Mouse (Mus musculus) ovary, adult 18-20 months (tissue): ENCODE data around the gene Snx29.
A peak's percentile ranks its signal among the peaks of the same experiment; 100 is the strongest.

Experiments used
- DNase-seq: peaks from one replicate; pipeline ENCODE4 v3.0.0; 2022; ENCODE audit warnings: low spot score, mixed read lengths

Gene Snx29

GRCm38 (mm10) chr16:11688281-11689005, 365.7 kb downstream of the Snx29 start:
- no peak for DNase-seq

- DNase-seq, result no peak
These were observed 367.4 kb downstream of the Snx29 start for GRCm38 (mm10) chr16:11690097-11690496.

DNA sequence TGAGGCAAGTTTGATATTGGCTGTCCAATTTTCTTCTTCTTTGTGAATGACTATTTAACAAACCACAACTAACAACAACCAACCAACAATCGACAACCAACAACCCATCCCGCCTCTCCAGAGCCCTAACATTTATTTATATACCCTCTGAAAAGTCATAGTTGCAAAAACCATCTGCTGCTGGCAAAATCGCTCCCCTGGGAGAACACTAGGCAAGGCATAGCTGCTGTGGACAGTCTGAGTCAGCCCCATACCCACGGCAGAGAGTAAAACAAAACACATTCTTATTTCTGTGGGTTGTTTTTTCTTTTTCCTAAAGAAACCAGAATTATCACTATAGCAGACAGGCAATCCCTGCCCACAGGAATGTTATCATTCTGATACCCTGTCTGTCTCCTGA, 368.0 kb downstream of the Snx29 start:
- DNase-seq, result no peak

DNA sequence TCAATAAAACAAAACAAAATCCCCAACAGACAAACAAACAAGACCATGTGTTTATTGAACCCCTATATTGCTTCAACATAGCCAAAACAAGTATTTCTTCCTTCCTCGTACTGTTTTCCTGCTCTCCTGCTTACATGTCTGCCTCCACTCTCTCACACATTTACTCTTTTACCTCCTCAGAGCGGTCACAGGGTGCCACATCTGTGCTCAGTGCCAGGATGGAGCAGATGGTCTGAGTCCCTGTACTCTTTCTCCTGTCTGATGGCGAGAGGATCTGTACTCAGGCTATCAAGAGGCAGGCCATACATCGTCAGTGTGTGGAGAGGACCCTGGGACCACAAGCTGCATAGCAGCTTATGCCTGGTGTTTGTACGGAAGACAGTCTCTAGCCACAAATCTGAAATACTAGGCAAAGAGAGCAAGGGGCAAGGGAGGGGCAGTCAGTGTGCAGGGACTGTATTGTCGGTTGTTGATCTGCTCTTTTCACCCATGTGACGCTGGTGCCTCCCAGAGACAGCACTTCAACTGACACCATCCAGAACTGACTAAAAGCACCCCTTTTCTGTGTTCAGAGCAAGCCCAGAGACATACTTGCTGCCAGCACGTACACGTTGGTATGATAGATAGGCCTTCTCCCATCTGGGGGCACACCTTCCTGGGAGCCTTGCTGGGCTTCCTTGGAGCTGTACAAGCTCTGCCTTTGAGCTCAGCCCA, 368.9 kb downstream of the Snx29 start:
- DNase-seq, result no peak

DNA sequence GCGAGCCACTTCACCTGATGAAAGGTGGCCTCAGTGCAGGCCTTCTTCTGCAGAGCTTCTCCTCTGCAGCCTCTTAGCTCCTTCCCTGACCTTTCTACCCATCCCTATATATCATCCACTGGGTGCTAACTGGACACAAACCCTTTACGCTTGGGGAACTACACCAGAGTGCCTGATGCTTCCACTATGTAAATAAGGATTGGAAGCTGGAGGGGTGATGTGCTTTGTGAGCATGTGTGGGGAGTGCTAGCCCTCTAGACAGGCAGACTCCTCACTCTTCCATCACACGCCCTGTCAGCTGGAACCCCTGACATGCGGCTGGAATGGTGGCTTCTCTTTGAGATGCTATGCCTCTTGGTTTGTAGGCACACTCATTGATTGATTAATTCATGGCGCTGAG, 370.0 kb downstream of the Snx29 start:
- no peak for DNase-seq

GRCm38 (mm10) chr16:11694386-11694785, 371.7 kb downstream of the Snx29 start:
- no peak for DNase-seq

DNA sequence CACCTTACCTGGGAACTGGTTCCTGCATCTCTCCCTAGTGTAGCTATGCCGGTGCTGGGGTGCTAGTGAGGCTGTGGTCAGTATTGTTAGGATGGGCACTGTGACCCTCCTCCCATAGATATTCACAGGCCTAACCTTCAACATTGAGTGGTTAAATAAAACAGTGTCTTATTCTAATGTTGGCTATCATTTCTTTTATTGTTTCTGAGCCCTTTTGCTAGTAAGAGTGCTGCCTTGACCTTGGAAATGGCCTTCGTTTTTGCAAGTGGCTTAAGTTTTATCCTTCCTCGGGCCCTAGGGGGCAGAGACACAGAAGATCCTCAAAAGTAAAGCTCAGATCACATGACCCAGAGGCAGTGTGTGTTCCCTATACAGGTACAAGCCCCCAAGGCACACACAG, 374.1 kb downstream of the Snx29 start:
- DNase-seq, result no peak

- DNase-seq, result peak; percentile 62
These were observed 375.1 kb downstream of the Snx29 start for GRCm38 (mm10) chr16:11697710-11698357.

- no peak for DNase-seq
These were observed 378.9 kb downstream of the Snx29 start for GRCm38 (mm10) chr16:11701579-11701978.

DNA sequence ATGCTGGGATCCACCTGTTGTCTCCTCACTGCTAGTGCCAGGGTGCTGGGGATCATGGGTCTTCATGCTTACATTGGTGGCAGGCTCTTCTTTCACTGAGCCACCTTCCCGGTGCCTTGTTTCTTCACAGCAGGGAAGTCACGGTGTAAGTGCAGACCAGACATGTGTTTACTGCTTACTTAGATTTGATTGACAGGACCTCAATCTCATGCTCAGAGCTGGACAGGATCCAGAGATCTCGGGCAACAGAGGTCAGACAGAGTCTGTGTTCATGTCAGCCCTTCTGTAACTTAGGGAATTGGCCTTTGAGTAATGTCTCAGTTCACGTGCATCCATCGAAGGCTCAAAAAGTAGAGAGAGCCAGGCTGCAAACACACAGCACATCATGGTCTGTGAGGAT, 381.4 kb downstream of the Snx29 start:
- DNase-seq, result no peak

DNA sequence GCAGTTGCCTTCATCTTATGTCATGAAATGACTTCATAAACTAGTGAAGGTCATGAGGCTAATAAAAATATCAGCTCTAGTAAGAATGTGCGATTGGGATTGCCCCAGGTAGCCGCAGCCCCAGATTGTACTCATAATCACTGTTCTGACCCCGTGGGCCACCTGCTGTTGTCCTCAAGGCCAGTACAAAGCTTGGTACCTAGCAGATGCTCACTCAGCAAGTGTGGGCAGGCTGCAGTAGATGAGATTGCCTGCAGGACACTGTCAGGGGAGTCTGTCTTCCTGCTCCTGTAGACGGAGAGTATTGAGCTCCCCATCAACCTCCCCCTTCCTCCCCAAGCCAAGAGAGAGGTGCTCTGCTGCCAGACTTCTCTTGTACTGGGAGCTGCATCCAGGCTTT, 382.7 kb downstream of the Snx29 start:
- no peak for DNase-seq

DNA sequence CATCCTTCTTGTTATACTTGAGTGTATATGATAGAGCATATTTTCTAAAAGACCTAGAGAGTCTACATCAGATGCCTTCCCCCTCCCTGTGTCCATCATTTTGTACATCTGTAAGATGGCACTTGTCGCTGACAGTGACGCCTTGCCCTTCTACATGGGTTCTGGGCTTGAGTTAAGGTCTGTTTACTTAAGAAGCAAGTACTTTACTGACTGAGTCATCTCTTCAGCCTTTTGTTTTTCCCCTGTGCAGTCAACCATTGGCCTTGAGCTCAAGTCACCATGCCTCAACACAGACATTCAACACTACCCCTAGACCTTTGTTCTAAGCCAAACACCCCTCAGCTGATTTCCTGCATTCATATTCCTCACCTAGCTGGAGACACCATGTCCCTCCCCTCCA, 385.4 kb downstream of the Snx29 start:
- DNase-seq, result no peak

- DNase-seq, result no peak
These were observed 386.7 kb downstream of the Snx29 start for GRCm38 (mm10) chr16:11709382-11709781.

- DNase-seq, result no peak
These were observed 387.4 kb downstream of the Snx29 start for GRCm38 (mm10) chr16:11709999-11710667.

DNA sequence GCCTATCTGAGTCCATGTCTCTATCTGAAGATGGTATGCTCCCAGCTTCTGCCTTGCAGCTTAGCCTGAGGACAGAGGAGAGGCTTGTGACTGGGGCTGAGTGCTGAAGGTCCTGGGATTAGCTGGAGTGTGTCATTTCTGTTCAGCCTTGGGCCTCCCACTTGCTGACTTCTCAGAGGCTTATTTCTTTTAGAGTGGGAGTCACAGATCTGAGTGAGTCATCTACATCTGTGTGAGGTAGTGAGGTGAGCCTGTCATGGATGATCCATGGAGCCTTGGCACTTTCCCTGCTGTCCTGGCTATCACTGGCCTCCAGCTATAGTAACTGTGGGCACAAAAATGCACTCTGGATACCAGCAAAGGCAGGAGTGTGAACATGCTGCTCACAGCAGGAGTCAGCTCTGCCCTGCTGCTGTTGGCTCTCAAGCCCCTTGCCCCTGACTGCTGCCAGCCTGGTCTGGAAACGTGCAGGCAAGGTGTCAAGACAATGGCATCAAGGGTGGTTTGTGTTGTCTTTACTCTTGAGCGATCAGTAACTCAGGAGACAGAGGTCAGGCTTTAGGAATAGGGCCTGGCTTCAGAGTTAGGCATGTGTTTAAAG, 390.7 kb downstream of the Snx29 start:
- no peak for DNase-seq

- no peak for DNase-seq
These were observed 394.2 kb downstream of the Snx29 start for GRCm38 (mm10) chr16:11716932-11717331.

- no peak for DNase-seq
These were observed 403.2 kb downstream of the Snx29 start for GRCm38 (mm10) chr16:11725901-11726300.

DNA sequence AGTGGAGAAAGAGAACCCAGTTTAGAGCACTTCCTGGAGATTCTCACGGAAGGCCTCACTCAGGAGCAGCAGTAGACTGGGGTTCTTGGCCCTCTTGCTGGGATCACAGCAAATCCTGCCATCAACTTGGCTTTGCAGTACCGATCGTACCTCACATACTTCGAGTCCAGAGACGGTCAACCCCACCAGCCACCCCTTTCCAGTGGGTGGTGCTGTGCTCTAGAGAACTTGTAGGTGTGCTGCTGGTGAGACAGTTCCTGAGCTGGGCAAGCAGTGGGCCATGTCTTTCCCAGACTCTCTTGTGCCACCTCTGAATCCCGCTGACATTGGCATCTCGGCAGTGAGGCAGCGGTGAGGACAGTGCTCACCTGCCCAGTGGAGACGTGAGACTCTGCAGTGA, 404.6 kb downstream of the Snx29 start:
- no peak for DNase-seq

- DNase-seq, result no peak
These were observed 405.4 kb downstream of the Snx29 start for GRCm38 (mm10) chr16:11728131-11728530.

DNA sequence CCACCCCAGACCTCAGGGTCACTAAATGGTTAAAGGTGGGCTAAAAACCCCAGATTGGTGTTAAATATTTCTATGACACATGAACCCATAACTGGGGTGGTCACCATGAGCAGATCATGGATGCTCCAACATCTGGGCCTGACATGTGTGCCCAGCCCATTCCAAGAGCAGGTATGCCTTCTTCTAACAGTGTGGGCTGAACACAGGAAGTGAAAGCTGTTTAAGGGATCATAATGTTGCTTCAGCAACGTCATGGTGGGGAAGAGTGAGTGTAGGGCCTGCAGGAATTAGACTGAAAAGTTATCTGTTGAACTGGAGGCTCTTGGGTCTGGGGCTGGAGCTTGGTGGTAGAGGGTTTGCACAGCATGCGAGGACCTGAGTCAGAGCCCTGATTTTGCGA, 405.9 kb downstream of the Snx29 start:
- DNase-seq, result no peak

GRCm38 (mm10) chr16:11729111-11729510, 406.4 kb downstream of the Snx29 start:
- no peak for DNase-seq

GRCm38 (mm10) chr16:11729815-11730214, 407.1 kb downstream of the Snx29 start:
- DNase-seq, result no peak
